Mouse (Mus musculus) kidney, adult 11 months (tissue): ENCODE data around the gene Tor1aip2.

Experiments used
- DNase-seq: peaks from one replicate; pipeline ENCODE4 v3.0.0; 2022

Gene Tor1aip2

GRCm38 (mm10) chr1:156111728-156112127 is 76.5 kb downstream of the Tor1aip2 start:
- DNase-seq: no peak

- no peak for DNase-seq
These were observed 76.9 kb downstream of the Tor1aip2 start for GRCm38 (mm10) chr1:156112142-156112541.

- DNase-seq: no peak
These were observed 78.8 kb downstream of the Tor1aip2 start for GRCm38 (mm10) chr1:156113884-156114499.

GRCm38 (mm10) chr1:156116770-156117169 is 81.6 kb downstream of the Tor1aip2 start:
- no peak for DNase-seq
